Mouse (Mus musculus) forebrain, embryonic 14.5 days (tissue): ENCODE measurements around the gene Gsta2. TPM values are rescaled to one million over a fixed set of nuclear protein-coding genes. Genes with fewer than 3 reads are reported as not detected.
"Not testable (repeated sequence)": the region's sequence is repeated elsewhere in the genome, so short reads cannot be mapped to it uniquely, and the experiment has no call there.

Experiments used
- ATAC-seq: fragments of 200-750 bp; cut with Nextera tagmentation; 2 replicates; pipeline ENCODE4 v1.8.0; 2017; ENCODE audit warnings: mild to moderate bottlenecking, moderate library complexity
- DNase-seq: peaks from one replicate; pipeline ENCODE4 v3.0.0-alpha.2; 2015; ENCODE audit warnings: low spot score
- H3K27ac ChIP-seq: fragments of 300-500 bp; sonication (generic); 2 replicates; pipeline ENCODE4 v1.5.1; 2014; ENCODE audit warnings: low read depth, mild to moderate bottlenecking, control low read depth, low read length, moderate library complexity
- H3K27me3 ChIP-seq: fragments of 300-500 bp; sonication (generic); replicated peaks from 2 replicates; pipeline ENCODE4 v1.6.1; 2014; ENCODE audit warnings: low read length, control low read depth, mixed read lengths; ENCODE audit not compliant: control insufficient read depth, insufficient read depth
- H3K36me3 ChIP-seq: fragments of 300-500 bp; sonication (generic); 2 replicates; pipeline ENCODE4 v1.6.1; 2014; ENCODE audit warnings: low read length, control low read depth; ENCODE audit not compliant: control insufficient read depth, insufficient read depth
- H3K4me1 ChIP-seq: fragments of 300-500 bp; sonication (generic); 2 replicates; pipeline ENCODE4 v1.6.1; 2014; ENCODE audit warnings: antibody characterized with exemption, low read length, control low read depth; ENCODE audit not compliant: control insufficient read depth, insufficient read depth
- H3K4me2 ChIP-seq: fragments of 300-500 bp; sonication (generic); 2 replicates; pipeline ENCODE4 v1.6.1; 2014; ENCODE audit warnings: mild to moderate bottlenecking, control low read depth, low read length
- H3K4me3 ChIP-seq: fragments of 300-500 bp; sonication (generic); 2 replicates; pipeline ENCODE4 v1.5.1; 2014; ENCODE audit warnings: low read depth, low read length, control low read depth
- H3K9ac ChIP-seq: fragments of 300-500 bp; sonication (generic); 2 replicates; pipeline ENCODE4 v1.6.1; 2014; ENCODE audit warnings: mild to moderate bottlenecking, low read length, control low read depth, moderate library complexity
- H3K9me3 ChIP-seq: fragments of 300-500 bp; sonication (generic); replicated peaks from 2 replicates; pipeline ENCODE4 v1.6.1; 2016; ENCODE audit warnings: low read length, control low read depth, mixed read lengths; ENCODE audit not compliant: control insufficient read depth
- WGBS: fragments of 180-500 bp; shearing (Covaris S2); extraction: QIAGEN DNeasy Blood & Tissue Kit; methylation state at CpG from one replicate; pipeline ENCODE4 v1.1.7; 2014; 5-methylcytosine and 5-hydroxymethylcytosine counted together
- polyA plus RNA-seq: library from polyadenylated mRNA; unstranded; fragments of >200 nt; fragmentation: Nextera tagmentation; extraction: Ambion mirVana; gene quantifications from 2 replicates; pipeline ENCODE4 v1.2.1, GENCODE M21; 2014

The Gsta2 gene
- polyA plus RNA-seq, 1 experiment from 2014 or later: not detected

DNA sequence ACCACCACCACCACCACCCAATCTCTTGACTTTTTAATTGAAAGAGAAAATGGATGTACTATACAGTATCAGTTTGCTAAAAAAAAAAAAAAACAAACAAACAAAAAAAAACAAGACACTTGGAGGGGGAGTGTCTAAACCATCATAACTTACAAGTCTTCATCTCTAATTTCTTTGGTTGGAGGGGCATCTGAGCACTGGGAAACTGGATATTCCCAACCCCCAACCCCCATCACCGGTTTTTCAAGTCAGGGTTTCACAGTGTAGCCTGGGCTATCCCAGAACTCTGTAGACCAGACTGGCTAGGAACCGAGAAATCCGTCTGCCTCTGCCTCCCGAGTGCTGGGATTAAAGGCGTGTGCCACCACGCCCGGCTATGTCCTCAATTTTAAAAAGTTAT, 14.2 kb upstream of the Gsta2 start:
- no peak for ATAC-seq
- Histone ChIP-seq H3K9me3 (no peaks in the 10 kb centered on the region), H3K27me3 (no peaks in the 10 kb centered on the region), H3K4me1 (no peaks in the 10 kb centered on the region), H3K9ac (no peak overlapping the region), H3K4me3 (no peak overlapping the region), H3K27ac (no peak overlapping the region), H3K4me2 (no peak overlapping the region), H3K36me3 (no peaks in the 10 kb centered on the region)
- WGBS: 92% methylated on average over 7 of the region's 7 CpGs
- no peak for DNase-seq

DNA sequence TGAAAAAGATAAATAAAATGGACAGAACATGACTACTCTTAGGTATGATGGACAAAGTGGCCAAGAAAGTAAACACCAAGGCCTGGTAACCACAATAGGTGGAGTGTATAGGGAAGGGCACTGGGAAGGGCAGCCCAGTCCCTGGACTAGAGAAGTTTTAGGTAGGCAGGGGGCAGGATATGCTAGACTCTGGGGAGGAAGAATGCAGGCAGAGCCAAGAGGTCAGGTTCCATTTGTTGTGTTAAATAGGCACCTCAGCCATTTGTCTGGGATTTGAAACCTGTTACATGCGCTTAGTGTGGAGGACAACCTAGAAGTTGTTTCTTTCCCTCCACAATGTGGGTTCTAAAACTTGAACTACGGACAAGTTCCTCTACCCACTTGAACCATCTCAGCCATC, 13.8 kb upstream of the Gsta2 start:
- Histone ChIP-seq H3K4me3 (no peak overlapping the region), H3K4me1 (no peaks in the 10 kb centered on the region), H3K9ac (no peak overlapping the region), H3K27ac (no peak overlapping the region), H3K36me3 (no peaks in the 10 kb centered on the region), H3K4me2 (no peak overlapping the region), H3K27me3 (no peaks in the 10 kb centered on the region), H3K9me3 (no peaks in the 10 kb centered on the region)
- ATAC-seq (no peak), DNase-seq (no peak)
- 91% methylated on average over 2 of the region's 2 CpGs for WGBS

DNA sequence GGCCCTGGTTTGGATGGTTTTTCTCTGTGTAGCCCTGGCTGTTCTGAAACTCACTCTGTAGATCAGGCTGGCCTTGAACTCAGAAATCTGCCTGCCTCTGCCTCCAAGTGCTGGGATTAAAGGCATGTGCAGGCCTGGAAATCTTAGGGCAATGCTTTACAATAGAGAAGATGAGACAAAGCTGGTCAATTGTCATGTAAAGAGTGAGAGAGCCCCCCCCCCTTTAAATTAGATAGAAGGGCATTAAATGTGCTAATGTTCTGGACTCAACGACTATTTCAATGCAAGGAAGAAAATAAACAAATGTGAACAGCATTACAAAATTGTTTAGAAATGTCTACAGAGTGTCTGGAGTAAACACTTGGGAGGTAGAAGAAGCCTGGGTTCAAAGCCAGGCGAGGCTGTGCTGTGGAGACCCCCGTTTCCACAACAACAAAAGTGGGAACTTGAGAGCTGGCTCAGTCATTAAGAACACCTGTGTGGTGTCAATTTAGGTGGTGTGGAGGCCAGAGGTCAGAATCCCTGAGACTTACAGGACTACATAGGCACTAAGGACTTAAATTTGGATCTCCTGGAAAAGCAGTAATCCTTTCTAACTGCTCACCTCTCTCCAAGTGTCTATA, 13.2 kb upstream of the Gsta2 start:
- Histone ChIP-seq H3K36me3 (no peaks in the 10 kb centered on the region), H3K4me3 (no peak overlapping the region), H3K4me1 (no peaks in the 10 kb centered on the region), H3K27me3 (no peaks in the 10 kb centered on the region), H3K9ac (no peak overlapping the region), H3K9me3 (no peaks in the 10 kb centered on the region), H3K27ac (no peak overlapping the region), H3K4me2 (no peak overlapping the region)
- DNase-seq (no peak), ATAC-seq (no peak)
- WGBS: 79% methylated on average over 3 of the region's 3 CpGs

DNA sequence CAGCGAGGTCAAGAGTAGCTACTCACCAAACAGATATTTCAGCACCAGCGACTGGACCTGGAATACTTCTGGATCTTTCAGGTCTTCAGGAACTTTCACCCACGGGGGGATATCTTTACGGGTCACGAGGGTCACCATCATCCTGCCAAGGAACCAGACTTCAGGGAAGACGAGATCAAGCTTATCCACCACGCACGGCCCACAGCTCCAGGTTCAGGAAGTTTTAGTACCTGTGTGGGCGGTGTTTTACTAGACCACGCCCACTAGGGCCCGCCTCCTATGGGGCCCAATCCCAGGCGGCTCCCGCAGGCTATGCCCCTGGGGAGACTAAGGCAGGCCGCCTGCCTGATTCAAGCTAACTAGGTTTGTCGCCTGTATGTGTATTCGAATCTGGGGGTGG, 12.4 kb upstream of the Gsta2 start, which contains the start of gene Dppa5a:
Gene Dppa5a (minus strand): TSS at position 219 of the 400 bp plus-strand sequence.
- not testable (repeated sequence) for ATAC-seq, H3K36me3 ChIP-seq

DNA sequence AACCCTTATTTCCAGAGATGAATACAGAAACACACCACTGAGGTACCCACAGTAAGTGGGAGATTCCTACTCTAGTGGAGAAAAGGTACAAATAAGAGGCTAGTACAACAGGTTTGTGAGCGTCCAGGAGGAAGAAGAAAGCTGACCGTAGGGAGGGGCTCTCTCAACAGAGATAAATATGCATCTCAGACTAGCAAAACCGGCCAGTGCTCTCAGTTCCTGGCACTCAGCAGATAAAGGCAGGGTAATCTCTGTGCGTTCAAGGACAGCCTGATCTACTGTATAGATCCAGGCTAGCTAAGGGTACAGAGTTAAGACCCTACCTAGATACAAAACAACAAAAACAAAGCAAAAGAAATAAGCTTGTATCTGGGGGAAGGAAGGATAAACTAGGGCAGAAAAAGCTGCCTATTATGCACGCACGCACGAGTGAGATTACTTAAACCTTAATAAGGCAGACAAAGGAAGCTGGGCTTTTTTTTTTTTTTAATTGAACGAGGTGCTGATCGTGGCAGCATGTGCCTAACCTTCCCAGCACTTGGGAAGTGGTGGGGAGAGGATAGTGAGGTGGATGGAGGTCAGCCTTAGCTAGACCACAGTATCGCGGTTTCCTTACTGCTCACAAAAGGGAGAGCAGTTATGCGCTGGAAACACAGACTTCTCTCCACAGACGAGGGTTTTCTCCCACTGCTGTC, 10.4 kb upstream of the Gsta2 start:
- Histone ChIP-seq H3K4me1 (no peaks in the 10 kb centered on the region), H3K27me3 (no peaks in the 10 kb centered on the region), H3K27ac (no peak overlapping the region), H3K9me3 (no peaks in the 10 kb centered on the region), H3K36me3 (no peaks in the 10 kb centered on the region), H3K9ac (no peak overlapping the region), H3K4me2 (no peak overlapping the region), H3K4me3 (no peak overlapping the region)
- 39% methylated on average over 13 of the region's 13 CpGs for WGBS
- ATAC-seq (no peak), DNase-seq (no peak)

More for the DNA sequence above, 12.4 kb upstream of the Gsta2 start, which contains the start of gene Dppa5a:
- not testable (repeated sequence) for H3K27ac ChIP-seq, H3K27me3 ChIP-seq, H3K4me2 ChIP-seq, DNase-seq, H3K9ac ChIP-seq, H3K4me1 ChIP-seq, H3K4me3 ChIP-seq, H3K9me3 ChIP-seq
- WGBS: 94% methylated on average over 16 of the region's 16 CpGs

DNA sequence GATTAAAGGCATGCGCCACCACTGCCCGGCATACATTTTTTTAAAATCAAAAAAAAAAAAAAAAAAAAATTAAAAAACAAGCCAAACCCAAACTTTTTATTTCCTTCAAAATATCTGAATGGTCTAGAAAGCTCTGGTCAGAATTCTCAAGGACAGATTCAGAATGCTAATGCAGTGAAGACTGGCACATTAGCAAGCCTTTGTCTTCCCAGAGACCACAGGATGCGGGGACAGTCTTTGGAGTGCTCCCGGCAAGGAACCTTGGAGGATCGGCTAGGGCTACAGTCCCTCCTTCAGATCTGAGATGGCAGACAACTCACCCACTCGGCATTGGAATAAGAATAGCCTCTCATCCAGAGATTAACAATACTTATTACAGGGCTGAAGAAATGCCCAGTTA, 9.1 kb upstream of the Gsta2 start:
- Histone ChIP-seq H3K4me1 (no peaks in the 10 kb centered on the region), H3K9ac (no peak overlapping the region), H3K4me3 (no peak overlapping the region), H3K36me3 (no peaks in the 10 kb centered on the region), H3K4me2 (no peak overlapping the region), H3K27ac (no peak overlapping the region), H3K9me3 (no peaks in the 10 kb centered on the region), H3K27me3 (no peaks in the 10 kb centered on the region)
- DNase-seq: no peak
- WGBS: 89% methylated on average over 6 of the region's 6 CpGs
- ATAC-seq: no peak

DNA sequence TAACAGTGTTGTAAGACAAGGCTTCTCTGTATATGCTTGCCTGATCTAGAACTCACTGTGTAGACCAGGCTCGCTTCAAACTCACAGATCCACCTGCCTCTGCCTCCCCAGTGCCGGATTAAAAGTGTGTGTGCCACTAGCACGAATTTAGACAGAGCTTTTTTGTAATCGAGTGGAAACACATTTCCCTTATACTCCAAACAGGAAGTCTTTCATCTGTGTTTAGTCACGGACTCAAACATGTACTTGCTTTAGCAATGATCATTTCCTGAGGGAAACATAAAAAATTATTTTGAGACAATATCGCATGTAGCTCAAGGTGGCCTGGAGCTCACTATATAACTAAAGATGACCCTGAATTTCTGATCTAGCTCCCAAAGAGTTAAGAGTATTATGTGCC, 7.8 kb upstream of the Gsta2 start:
- no peaks in the 10 kb centered on the region for H3K27me3 ChIP-seq

DNA sequence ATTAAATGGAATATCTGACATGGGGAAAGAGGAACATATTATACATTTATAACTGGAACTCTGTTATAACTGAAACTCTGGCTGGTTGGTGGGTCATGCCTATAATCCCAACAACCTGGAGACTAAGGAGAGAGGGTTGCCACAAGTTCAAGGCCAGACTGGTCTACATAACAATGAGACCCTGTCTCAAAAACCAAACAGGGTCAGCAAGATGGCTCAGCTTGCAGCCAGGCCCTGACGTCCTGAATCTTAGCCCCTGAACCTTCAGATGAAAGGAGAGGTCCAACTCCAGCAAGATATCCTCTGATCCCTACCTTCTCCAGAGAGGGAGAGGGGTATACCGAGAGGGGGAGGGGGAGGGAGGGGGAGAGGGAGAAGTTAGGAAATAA, 4.9 kb upstream of the Gsta2 start:
- H3K4me3 ChIP-seq: no peak overlapping the region
- DNase-seq: no peak
- WGBS: 21% methylated on average over 2 of the region's 2 CpGs
- no peaks in the 10 kb centered on the region for H3K4me1 ChIP-seq
- no peaks in the 10 kb centered on the region for H3K9me3 ChIP-seq
- H3K4me2 ChIP-seq: no peak overlapping the region
- no peak overlapping the region for H3K27ac ChIP-seq
- no peak for ATAC-seq
- H3K27me3 ChIP-seq: no peaks in the 10 kb centered on the region
- H3K36me3 ChIP-seq: no peaks in the 10 kb centered on the region
- no peak overlapping the region for H3K9ac ChIP-seq

More for the DNA sequence above, 7.8 kb upstream of the Gsta2 start:
- no peak overlapping the region for H3K27ac ChIP-seq
- WGBS: 75% methylated on average over 6 of the region's 6 CpGs
- no peak for DNase-seq
- no peak for ATAC-seq
- no peaks in the 10 kb centered on the region for H3K36me3 ChIP-seq
- no peak overlapping the region for H3K4me2 ChIP-seq
- H3K4me3 ChIP-seq: no peak overlapping the region
- no peak overlapping the region for H3K9ac ChIP-seq
- no peaks in the 10 kb centered on the region for H3K4me1 ChIP-seq
- no peaks in the 10 kb centered on the region for H3K9me3 ChIP-seq

DNA sequence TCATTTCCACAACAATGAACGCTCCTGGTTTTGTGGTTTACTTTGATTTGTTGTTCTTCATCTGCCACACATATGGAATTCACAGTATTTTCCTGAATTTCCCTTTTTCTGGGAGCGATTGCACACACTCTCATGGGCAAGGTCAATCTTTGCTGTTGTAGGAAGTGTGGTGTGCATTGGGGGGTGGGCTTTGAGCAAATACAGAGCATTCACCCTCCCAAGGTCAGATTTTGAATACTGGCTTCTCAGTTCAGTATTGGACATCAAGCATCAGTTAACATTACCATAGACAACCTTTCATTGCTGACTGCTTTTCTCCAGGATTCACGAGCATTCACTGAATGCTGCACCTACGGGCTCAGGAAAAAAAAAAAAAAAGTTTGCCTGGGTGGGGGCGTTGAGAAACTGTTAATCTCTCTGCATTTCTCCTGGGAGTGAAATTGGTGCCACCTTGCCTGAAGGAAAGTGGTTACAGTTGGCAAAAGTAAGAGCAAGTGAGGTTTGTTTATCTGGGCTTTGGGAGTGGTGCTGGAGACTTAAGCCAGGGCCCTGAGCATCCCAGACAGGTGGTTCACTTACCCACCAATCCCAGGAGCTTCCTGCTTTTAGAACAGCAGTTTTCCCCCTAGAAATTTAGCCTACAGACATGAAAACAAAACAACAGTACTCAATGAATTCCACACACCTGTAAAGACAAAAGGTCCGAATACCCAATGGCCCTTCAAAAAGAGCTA, 4.3 kb upstream of the Gsta2 start:
- DNase-seq (no peak), ATAC-seq (no peak)
- Histone ChIP-seq H3K4me1 (no peaks in the 10 kb centered on the region), H3K36me3 (no peaks in the 10 kb centered on the region), H3K27me3 (no peaks in the 10 kb centered on the region), H3K9ac (no peak overlapping the region), H3K4me2 (no peak overlapping the region), H3K9me3 (no peaks in the 10 kb centered on the region), H3K4me3 (no peak overlapping the region), H3K27ac (no peak overlapping the region)
- 79% methylated on average over 6 of the region's 6 CpGs for WGBS
